Mouse (Mus musculus) C2C12 (cell line): Measurements from ENCODE around the gene Hs3st3b1.

Experiments used
- CTCF ChIP-seq: IDR thresholded peaks from one replicate; pipeline ENCODE4 v1.5.1; 2011; ENCODE audit not compliant: control insufficient read depth, insufficient read depth, insufficient read length
- MAX ChIP-seq: IDR thresholded peaks from one replicate; pipeline ENCODE4 v1.6.1; 2011; ENCODE audit warnings: mild to moderate bottlenecking, control low read depth
- MYOD1 ChIP-seq: IDR thresholded peaks from one replicate; pipeline ENCODE4 v1.6.1; 2011; ENCODE audit warnings: low read depth; ENCODE audit not compliant: control insufficient read depth, insufficient read length

DNA sequence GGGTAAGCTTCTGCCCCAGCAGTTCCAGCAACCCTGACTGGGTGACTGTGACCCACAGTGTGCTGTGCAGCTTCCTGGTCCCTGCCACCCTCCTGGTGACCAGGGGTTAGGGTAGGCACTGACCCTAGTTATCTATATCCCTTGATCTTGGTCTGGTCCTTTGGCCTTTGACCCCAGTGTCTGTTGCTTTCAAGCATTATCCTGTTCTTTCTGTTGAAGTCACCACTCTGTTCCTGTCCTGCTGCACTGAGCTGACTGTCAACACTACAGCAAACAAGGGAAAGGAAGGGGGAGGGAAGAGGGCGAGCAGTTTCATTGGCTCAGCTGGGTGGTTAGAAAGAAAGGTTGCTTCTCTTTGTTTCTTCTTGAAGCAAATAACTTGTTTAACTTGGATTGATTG, 60.1 kb downstream of the Hs3st3b1 start:
- TF ChIP-seq MYOD1 (no peak), CTCF (no peak), MAX (no peak)
